Mouse (Mus musculus) retina, embryonic 14.5 days (tissue): ENCODE measurements around the gene Rab9.

Experiments used
- DNase-seq: peaks from one replicate; pipeline ENCODE4 v3.0.0-alpha.2; 2015; ENCODE audit warnings: low spot score

The Rab9 gene

DNA sequence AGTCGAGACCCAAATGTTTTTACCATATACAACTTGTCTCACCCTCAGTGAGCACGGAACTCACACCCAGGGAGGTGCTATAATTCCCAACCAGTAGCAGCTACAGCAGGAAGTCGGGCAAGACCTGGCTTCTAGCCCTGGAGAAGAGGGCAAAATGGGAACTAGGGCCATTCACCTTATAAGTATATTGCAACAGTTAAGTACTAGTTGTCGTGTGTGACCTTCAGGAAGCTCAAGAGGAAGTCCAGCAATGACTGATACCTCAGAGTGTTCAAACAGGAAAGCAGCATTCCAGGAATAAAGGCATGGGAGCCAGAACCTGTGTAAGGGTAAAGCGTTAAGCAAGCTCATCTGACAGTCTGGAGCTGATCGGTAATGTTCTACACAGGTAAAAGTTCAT lies 26.1 kb downstream of the Rab9 start:
- DNase-seq, result no peak

GRCm38 (mm10) chrX:166444552-166444951 lies 35.1 kb downstream of the Rab9 start:
- no peak for DNase-seq

- peak; percentile 90 for DNase-seq
Measured at GRCm38 (mm10) chrX:166440616-166441063, 39.0 kb downstream of the Rab9 start, which contains the start of gene Ofd1. Ofd1 (minus strand) TSS chrX:166440704.

DNA sequence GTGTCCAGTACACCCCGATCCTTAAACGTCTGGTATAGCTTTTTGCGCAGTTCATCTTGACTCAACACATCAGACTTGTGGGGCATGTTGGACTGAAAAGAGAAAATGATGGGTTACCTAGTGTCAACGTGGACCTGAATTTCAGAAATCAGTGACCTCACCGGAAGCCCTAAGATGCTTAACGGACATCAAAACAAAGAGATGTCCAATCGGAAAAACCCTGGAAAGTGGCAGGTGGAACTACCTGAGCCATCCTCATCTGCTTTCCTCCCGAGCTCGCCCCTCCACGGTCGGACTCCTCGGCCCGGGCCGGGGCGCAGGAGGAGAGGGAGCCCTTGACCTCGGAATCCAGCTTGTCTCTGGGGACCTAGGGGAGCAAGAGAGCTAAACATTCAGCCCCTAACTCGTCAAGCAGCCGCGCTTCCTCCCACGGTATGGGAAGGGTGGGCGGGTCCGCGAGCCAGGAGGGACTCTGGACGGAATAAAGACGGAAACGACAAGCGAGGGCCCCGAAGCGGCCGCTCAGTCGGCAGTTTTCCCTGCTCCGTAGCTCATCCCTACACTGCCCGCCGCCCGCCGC lies 39.5 kb downstream of the Rab9 start, which contains the start of gene Trappc2:
Trappc2 (plus strand) TSS at position 539 of the 580 bp plus-strand sequence.
- DNase-seq, result no peak

DNA sequence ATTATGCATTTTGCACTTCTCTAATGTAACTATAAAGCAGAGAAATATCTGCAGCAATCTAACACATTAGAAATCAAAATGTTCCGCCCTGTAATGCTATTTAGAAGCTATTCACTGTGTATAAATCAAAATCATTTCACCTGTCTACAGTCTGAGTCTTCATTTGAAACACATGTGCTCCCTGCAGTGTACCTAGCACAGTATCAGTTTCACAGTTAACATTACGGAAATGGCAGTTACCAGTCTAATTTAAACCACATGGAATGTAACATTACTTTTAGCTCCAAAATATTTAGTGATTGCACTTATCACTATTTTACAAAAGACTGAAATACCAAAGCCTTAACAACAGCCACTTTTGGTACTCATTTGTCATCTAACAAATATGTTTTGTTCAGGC lies 44.9 kb downstream of the Rab9 start:
- DNase-seq, result no peak

DNA sequence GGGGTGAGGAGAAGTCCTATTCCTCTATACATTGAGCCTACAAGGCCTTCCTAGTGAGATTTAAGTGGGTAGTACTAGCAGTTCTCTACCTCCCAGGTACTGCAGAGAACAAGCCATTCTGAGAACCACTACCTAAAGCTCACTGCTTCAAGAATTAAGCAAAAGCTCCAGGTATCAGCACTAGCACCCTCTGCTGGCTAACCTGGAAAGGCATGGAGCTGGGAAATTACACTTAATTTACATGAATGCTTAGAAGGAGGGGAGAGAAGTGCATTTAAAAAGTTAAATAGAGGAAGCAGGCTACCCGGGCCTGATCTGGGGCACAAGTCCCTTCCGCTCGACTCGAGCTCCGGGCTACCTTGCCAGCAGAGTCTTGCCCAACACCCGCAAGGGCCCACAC lies 63.5 kb downstream of the Rab9 start:
- DNase-seq, result peak; percentile 49

DNA sequence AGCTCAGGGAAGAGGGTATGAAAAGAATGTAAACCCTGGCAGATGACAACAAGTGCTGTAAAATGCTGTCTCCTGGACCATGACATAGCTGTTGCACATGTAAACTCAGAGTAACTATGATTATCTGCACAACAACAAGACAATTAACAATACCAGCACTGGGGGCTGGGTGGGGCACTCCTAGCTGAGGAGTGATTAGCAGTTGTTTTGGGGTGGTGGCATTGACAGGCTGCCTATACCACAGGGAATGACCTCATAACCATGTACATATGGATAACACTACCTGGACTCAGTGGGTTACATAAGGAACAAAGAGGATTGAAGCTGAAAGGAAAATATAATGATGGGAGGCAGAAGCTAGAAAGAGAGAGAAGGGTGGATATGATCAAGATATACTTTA lies 71.8 kb downstream of the Rab9 start:
- no peak for DNase-seq
